Mouse (Mus musculus) right cerebral cortex, postnatal 10 days (tissue): ENCODE measurements at regions not wholly inside any gene's neighbourhood (a gene's known extent, or its start where the extent isn't known, plus 50 kb on each side); places are given as distances from the start of the nearest gene placed in this dataset.
A peak's percentile ranks its signal among the peaks of the same experiment; 100 is the strongest.

Experiments
- DNase-seq, 2 experiments: peaks; one replicate each; pipeline ENCODE4 v3.0.0; 2021; ENCODE audit warnings: low spot score in 2 of 2

DNA sequence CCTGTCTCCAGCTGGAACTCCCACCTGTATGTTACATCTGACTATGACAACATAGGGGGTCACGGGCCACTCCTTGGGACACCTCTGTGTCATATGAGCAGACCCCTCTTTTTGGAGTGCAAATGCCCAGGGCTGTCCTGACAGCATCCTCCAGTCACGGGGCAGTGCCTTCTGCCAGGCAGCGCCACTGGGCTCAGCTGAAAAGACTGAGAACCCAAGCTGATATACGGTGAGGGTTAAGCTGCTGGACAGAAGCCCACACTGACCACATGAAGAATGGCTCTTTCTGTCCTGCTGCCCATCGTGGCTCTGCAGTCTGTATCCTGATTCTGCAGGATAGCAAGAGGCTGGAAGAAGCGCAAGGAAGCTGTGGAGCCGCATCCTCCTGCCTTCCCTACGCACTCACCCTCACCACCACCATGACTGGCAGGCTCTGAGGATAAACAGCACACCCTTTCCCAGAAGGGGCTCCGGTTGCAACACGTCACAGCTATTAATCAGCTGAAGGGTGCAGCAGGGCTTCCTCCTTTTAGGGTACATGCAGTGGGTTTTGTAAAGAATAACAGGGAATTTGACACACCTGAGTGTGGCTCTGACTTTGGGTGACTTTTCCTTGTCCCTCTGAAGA is 93.9 kb upstream of the Arntl start:
- no peak for DNase-seq

DNA sequence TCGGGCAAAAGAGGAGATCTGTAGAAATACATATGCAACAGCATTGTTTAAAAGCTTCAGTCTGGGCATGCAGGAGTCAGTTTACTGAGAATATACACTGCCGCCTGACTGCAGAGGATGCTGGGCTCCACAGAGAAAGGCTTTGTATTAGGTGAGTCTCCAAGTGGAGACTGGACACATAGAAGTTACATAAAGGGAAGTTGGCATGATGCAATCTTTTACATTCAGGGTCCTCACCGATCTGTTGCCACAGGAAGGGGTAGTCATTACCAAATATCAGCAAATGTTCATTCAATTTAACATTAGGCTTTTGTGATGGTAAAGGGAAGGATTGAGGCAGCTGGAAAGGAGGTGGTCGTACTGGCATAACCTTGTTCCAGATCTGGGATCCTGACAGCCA is 89.7 kb upstream of the Arntl start:
- DNase-seq: no peak

DNA sequence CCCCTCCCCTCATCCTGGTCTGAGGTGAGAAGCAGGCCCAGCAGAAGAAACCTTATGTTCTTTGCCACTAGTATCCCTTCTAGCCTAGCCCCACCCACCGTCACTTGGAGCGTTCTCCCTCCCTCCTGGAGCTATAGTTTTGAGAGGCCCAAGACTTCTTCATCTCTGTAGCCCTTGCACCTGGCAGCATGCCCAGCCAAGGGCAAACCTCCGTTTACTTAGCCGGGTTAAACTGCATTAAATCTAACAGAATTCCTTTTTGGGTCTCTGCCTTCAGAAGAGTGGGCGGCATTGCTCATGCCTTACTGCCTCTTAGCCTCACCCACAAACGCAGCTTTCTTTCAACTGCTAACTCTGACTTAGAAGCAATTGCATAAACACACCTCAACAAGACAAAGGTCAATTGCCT is 85.3 kb upstream of the Arntl start:
- peak in 1 of 2 experiments; percentile 34 for DNase-seq

- DNase-seq: no peak
Observed at GRCm38 (mm10) chr7:113126010-113126409, 81.3 kb upstream of the Arntl start.

- DNase-seq: no peak
Observed at GRCm38 (mm10) chr7:113130552-113130951, 76.7 kb upstream of the Arntl start.

DNA sequence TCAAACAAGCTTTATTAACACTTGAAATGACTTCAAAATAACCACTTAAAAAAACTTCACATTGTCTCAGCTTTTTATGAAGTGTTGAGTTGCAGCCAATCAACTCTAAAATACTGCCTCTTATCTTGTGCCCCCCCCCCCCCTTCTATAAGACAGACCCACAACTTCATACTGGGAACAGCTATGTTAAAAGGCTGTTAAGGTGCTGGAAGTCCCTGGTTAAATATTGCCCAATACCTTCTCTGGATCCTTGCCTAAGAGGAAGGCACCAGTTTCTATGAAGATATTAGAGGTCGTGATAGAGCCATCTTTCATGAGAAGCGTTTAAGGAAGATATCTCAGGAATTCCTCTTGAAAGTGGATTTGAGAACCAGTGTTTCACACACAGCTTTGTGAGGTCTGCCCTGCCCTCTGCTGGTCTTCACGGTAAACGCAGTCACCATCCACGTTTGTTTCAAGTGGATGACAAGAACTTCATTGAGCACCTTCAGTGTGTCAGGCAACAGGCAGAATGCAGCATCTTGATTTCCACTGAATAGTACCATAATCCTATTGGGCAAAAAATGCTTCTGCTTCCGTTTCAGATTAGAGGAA is 75.2 kb upstream of the Arntl start:
- DNase-seq: peak; percentile 83 to 91

- DNase-seq: no peak
Observed at GRCm38 (mm10) chr7:113133891-113134290, 73.4 kb upstream of the Arntl start.

DNA sequence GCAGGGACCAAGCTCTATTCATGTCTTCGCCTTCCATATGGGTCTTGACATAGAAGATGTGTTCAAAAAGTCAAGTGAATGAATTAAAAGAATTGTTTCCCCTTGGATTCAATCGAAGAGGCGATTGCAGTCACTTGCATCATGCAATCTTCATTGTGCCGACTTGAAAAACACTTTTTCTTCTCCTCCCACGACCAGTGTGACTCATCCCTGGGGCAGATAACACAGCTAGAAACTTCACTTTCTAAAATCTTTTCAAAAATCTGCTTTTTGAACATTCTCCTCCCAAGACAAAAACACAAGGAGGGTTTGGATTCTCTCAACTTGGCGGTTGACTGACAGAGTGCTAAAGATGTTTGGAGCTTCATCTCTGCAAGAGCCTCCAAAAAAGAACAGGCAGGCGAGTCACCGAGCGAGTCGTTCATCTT is 67.2 kb upstream of the Arntl start:
- DNase-seq: no peak

DNA sequence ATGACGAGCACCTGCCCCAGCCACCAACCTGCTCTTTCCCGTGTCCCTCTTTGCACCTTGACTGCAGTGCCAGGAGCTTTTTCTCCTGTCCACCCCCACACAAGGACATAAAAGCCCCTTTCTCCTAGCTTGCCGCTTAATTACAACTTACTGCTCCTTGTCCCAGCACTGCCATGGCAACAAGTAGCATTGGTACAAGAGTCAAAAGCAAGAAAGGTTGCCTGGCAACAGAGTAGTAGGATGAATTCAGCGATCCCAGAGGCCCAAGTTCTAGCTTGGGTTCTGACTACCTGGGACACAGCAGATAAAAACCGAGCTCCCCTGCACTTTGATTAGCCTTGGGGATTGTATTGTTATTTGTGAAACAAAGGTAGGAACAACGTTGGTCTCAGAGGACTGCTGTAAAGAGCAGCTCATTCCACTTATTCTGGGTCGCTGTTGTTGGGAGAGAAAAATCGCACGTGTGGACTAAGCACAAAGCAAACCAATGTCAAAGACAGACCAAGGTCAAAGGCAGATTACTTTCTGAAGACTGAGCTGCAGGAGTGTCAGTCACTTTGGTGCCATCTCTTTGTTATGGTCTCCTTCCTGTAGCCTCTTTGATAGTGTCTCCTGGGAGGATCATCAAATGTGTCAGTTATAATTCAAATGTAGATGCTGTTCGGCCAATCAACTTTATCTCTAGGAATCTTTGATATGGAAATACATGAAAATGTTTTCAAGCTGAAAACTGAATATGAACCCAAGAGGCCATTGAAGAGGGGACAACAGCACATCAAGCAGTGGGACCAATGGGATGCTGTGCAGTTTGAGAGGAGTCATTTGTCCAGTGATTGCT is 65.2 kb upstream of the Arntl start:
- DNase-seq: peak; percentile 60 to 80

DNA sequence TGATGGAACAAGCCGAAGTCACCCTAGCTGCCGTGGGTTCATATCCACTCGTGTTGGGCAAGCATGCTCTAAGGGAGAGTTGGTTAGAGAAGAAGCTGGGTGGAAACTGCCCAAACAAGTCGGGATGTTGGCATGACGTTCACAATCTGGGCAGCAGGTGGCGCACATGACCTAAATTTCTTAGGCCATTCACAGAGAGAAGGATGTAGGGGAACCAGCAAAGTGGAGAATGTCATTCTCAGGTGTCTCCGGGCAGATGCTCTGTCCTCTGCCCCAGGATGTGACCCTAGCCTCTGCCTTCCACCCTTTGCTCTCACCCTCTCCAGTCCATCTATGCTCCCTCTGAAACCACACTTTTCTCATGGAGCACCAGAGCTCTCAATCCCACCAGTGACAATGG is 63.7 kb upstream of the Arntl start:
- peak; percentile 87 to 92 for DNase-seq

GRCm38 (mm10) chr7:113145046-113145445 is 62.2 kb upstream of the Arntl start:
- no peak for DNase-seq

GRCm38 (mm10) chr7:113146108-113146507 is 61.2 kb upstream of the Arntl start:
- DNase-seq: no peak

DNA sequence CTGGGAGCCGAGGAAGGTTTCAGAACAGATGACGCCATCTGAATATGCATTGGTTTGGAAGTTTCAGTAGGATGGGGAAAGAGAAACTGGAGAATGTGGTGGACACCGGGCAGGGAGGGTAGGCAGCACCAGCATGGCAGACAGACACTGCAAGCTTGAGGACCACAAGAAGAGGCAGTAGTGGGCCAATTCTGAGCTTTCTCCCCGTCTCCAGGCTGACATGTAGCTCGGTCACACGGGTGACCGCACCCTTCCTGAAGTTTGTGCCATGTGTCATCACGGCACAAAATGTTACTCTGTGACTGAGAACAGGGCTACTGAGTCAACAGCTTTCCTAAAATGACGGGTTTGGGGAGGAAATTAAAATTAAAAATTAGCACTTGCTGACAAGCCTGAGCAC is 60.7 kb upstream of the Arntl start:
- DNase-seq: no peak

GRCm38 (mm10) chr7:113147391-113148332 is 59.6 kb upstream of the Arntl start:
- DNase-seq: peak; percentile 54 to 61

- no peak for DNase-seq
Observed at GRCm38 (mm10) chr7:113148700-113149099, 58.6 kb upstream of the Arntl start.

DNA sequence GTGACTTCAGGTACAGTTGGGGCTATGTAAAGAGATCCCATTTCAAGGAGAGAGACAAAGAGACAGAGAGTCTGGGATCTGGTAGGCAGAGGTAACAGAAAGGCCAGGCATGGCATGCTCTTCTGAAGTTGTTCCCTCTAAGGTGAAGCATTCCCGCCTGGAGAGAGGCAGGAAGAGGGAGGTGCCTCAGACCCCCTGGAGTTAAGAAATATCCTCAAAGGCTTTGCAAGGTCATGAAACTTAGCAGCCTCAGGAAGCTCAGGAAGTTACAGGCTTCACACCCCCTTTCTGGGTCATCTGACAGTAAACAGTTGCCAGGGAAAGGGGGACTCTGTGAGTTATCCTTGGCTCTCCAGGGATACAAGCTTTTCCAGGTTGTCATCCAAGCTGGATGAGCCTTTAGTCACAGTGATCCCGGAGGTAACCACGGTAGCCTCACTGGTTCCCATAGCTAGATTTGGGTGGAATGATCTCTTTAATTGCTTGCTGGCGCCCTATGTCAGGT is 57.2 kb upstream of the Arntl start:
- no peak for DNase-seq

DNA sequence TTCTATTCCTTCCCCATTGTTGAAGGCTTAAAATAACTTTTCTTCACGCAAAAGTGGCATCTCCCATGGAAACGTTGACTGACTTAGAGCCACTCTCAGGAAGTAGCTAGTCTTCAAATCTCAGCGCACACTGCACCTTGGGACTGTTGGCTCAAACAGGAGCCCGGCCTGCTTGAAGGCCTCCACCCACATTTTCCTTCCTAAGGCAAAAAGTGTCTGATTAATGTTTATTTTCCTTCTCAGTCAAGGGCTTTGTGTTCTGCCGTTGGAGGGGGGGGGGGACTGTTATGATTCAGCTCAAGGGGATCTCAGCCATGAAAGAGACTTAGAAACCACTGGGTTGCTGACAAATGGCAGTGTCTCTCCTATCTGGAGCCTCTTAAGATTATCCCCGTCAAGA is 56.5 kb upstream of the Arntl start:
- no peak for DNase-seq

DNA sequence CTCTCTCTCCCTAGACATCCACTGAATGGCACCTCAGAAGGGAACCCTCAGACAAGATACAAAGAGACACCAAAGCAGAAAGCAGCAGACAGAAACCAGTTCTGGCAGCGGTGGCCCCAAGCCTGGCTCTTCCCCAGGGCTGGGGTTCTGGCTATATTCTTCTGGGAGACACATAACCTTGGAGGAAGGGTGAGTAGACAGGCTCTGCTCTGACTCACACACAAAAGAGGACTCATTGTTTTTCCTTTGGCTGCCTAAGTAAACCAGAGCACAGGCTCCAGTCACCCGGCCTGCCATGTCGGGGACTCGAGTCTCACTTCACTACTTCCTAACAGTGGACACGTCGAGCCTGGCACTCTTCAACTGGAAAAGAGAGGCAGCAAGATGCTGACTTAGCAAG is 55.8 kb upstream of the Arntl start:
- no peak for DNase-seq

DNA sequence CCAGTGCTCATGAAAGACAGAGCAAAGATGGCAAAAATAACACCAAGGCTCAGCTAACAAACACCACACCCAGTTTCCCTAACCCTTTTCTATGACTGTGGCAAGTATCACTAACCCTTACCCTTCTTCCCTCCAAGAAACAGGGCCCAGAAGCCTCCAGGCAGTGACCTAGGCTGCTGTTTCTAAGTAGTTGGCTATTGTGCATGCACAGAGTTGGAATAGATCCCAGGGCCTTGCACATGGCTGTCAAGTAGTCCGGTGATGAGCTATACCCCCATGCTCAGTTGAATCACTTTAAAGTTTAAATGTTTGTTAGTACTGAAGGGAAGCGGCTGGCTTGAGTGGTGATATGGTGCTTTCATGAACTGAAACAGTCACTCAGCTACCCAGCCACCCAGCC is 53.9 kb upstream of the Arntl start:
- no peak for DNase-seq

GRCm38 (mm10) chr7:113154066-113154465 is 53.2 kb upstream of the Arntl start:
- DNase-seq: no peak

- no peak for DNase-seq
Observed at GRCm38 (mm10) chr7:113156366-113156765, 50.9 kb upstream of the Arntl start.
